Mouse (Mus musculus) erythroblast, embryonic 14.5 days (primary cell): Measurements from ENCODE around the gene H2al1e. TPM values are rescaled to one million over a fixed set of nuclear protein-coding genes. Genes with fewer than 3 reads are reported as not detected.
"Not testable (repeated sequence)": the region's sequence is repeated elsewhere in the genome, so short reads cannot be mapped to it uniquely, and the experiment has no call there.

Experiments used
- H3K27me3 ChIP-seq: 2 replicates; pipeline ENCODE4 v1.6.1; 2012; ENCODE audit warnings: inconsistent platforms; ENCODE audit not compliant: control insufficient read depth
- H3K36me3 ChIP-seq: 2 replicates; pipeline ENCODE4 v1.6.1; 2012; ENCODE audit warnings: mild to moderate bottlenecking, inconsistent platforms; ENCODE audit not compliant: control insufficient read depth
- H3K4me1 ChIP-seq: 2 replicates; pipeline ENCODE4 v1.6.1; 2012; ENCODE audit warnings: inconsistent platforms; ENCODE audit not compliant: control insufficient read depth
- H3K4me3 ChIP-seq: replicated peaks from 2 replicates; pipeline ENCODE3; 2012; ENCODE audit warnings: moderate library complexity, mild to moderate bottlenecking, inconsistent platforms
- H3K9me3 ChIP-seq: 2 replicates; pipeline ENCODE4 v1.6.1; 2012; ENCODE audit warnings: low read length, inconsistent platforms, mixed read lengths; ENCODE audit not compliant: control insufficient read depth
- GATA1 ChIP-seq: IDR thresholded peaks from 2 replicates; pipeline ENCODE4 v1.6.1; 2012; ENCODE audit warnings: low read length, inconsistent platforms, mixed read lengths
- TAL1 ChIP-seq: IDR thresholded peaks from 3 replicates; pipeline ENCODE4 v1.6.1; 2012; ENCODE audit warnings: low read length, inconsistent platforms, mixed read lengths
- polyA plus RNA-seq: library from polyadenylated mRNA; stranded (reverse); fragments of >175 nt; gene quantifications from 2 replicates; pipeline ENCODE4 v1.2.3, GENCODE M21; 2012

H2al1e gene
- polyA plus RNA-seq, 1 experiment = not detected

- H3K9me3 ChIP-seq, H3K4me1 ChIP-seq, H3K27me3 ChIP-seq, H3K4me3 ChIP-seq, H3K36me3 ChIP-seq: not testable (repeated sequence)
Observed at GRCm38 (mm10) chrX:11317956-11318355, 6.2 kb downstream of the H2al1e start, which contains the start of gene H2al1g. Gene H2al1g (plus strand): TSS chrX:11318256.

- not testable (repeated sequence) for H3K36me3 ChIP-seq, H3K4me3 ChIP-seq, H3K27me3 ChIP-seq, H3K9me3 ChIP-seq, H3K4me1 ChIP-seq
Observed at GRCm38 (mm10) chrX:11321192-11321591, 9.5 kb downstream of the H2al1e start, which contains the start of gene H2al1h. Gene H2al1h (plus strand): TSS chrX:11321492.

- H3K36me3 ChIP-seq, H3K4me3 ChIP-seq, H3K9me3 ChIP-seq, H3K4me1 ChIP-seq, H3K27me3 ChIP-seq: not testable (repeated sequence)
Observed at GRCm38 (mm10) chrX:11324359-11324758, 12.6 kb downstream of the H2al1e start, which contains the start of gene H2al1i. Gene H2al1i (plus strand): TSS chrX:11324659.

- H3K4me1 ChIP-seq, H3K4me3 ChIP-seq, H3K36me3 ChIP-seq, H3K9me3 ChIP-seq, H3K27me3 ChIP-seq: not testable (repeated sequence)
Observed at GRCm38 (mm10) chrX:11327522-11327921, 15.8 kb downstream of the H2al1e start, which contains the start of gene H2al1j. Gene H2al1j (plus strand): TSS chrX:11327822.

- TF ChIP-seq GATA1 (no peak), TAL1 (no peak)
Observed at GRCm38 (mm10) chrX:11345762-11346161, 34.0 kb downstream of the H2al1e start.

GRCm38 (mm10) chrX:11346756-11347155 lies 35.0 kb downstream of the H2al1e start:
- Histone ChIP-seq H3K4me3 (no peak overlapping the region), H3K9me3 (no peaks in the 10 kb centered on the region), H3K36me3 (no peaks in the 10 kb centered on the region), H3K27me3 (no peaks in the 10 kb centered on the region; the same call in 1 of the 2 replicates), H3K4me1 (no peaks in the 10 kb centered on the region)
- TF ChIP-seq GATA1 = no peak
- TF ChIP-seq TAL1 = no peak

More at GRCm38 (mm10) chrX:11345762-11346161, 34.0 kb downstream of the H2al1e start:
- Histone ChIP-seq H3K27me3 (no peaks in the 10 kb centered on the region; the same call in 1 of the 2 replicates), H3K4me1 (no peaks in the 10 kb centered on the region), H3K4me3 (no peak overlapping the region), H3K36me3 (no peaks in the 10 kb centered on the region), H3K9me3 (no peaks in the 10 kb centered on the region)

- H3K36me3 ChIP-seq = no peaks in the 10 kb centered on the region
- no peaks in the 10 kb centered on the region for H3K9me3 ChIP-seq
- H3K27me3 ChIP-seq = no peaks in the 10 kb centered on the region
- no peak overlapping the region for H3K4me3 ChIP-seq
- TF ChIP-seq TAL1 = no peak
- TF ChIP-seq GATA1 = no peak
- H3K4me1 ChIP-seq = no peaks in the 10 kb centered on the region
Observed at GRCm38 (mm10) chrX:11360823-11361222, 49.1 kb downstream of the H2al1e start.

GRCm38 (mm10) chrX:11361261-11361660 lies 49.5 kb downstream of the H2al1e start:
- H3K9me3 ChIP-seq = no peaks in the 10 kb centered on the region
- no peaks in the 10 kb centered on the region for H3K4me1 ChIP-seq
- H3K36me3 ChIP-seq = no peaks in the 10 kb centered on the region
- no peak overlapping the region for H3K4me3 ChIP-seq
- no peak for TF ChIP-seq GATA1
- no peak for TF ChIP-seq TAL1
- H3K27me3 ChIP-seq = no peaks in the 10 kb centered on the region

Other genes starting within 250 kb of the H2al1e start
- not detected in 2 replicates for gene H2al1a, start 12.7 kb upstream of the H2al1e start, polyA plus RNA-seq
- gene H2al1b, start 9.5 kb upstream of the H2al1e start, polyA plus RNA-seq = not detected in 2 replicates
- gene H2al1c, start 6.3 kb upstream of the H2al1e start, polyA plus RNA-seq = not detected in 2 replicates
- not detected in 2 replicates for gene H2al1d, start 3.1 kb upstream of the H2al1e start, polyA plus RNA-seq
- gene H2al1f, start 3.2 kb downstream of the H2al1e start, polyA plus RNA-seq = not detected in 2 replicates
- not detected in 2 replicates for gene H2al1g, start 6.3 kb downstream of the H2al1e start, polyA plus RNA-seq
- not detected in 2 replicates for gene H2al1h, start 9.6 kb downstream of the H2al1e start, polyA plus RNA-seq
- gene H2al1i, start 12.7 kb downstream of the H2al1e start, polyA plus RNA-seq = not detected in 2 replicates
- gene H2al1j, start 15.9 kb downstream of the H2al1e start, polyA plus RNA-seq = not detected in 2 replicates